In the genomic region with DNA sequence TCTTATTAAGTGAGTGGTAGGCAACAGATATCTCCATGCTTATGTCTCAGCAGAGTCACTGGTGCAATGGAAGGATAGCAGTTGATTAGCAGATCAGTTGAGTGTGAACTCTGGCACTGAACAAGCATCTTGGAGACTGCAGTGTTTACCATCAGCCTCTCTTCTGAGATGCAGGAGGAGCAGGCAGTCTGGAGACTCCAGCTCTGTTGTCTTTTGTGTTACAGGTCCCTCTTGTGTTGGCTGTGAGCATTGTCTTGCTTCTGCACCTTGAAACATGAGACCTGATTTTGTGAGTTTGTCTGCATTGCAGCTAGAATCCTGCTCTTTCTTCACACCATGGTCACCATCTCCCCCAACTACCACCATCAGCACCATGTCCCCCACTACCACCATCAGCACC, we compare ENCODE assay signal across 8 mouse cellular contexts. TPM values are rescaled to one million over a fixed set of nuclear protein-coding genes. Genes with fewer than 3 reads are reported as not detected.
DNase-seq lines count a peak whose midpoint lies in the region; ATAC-seq and TF ChIP-seq lines count a peak whose summit lies in the region.

No protein-coding gene starts in this region.

- no peaks in the 10 kb centered on the region for H3K36me3 ChIP-seq in heart, postnatal 0 days (replicated peaks; ENCODE audit: control insufficient read depth, insufficient read depth, low read length)
- H3K36me3 ChIP-seq in G1E (replicated peaks) = no peaks in the 10 kb centered on the region
- H3K36me3 ChIP-seq in kidney, adult 2 months (ENCODE audit: control insufficient read depth, insufficient read depth, low read length) = no peaks in the 10 kb centered on the region
- no peaks in the 10 kb centered on the region for H3K36me3 ChIP-seq in limb, embryonic 13.5 days

- TF ChIP-seq CTCF in heart, postnatal 0 days (IDR thresholded peaks at IDR 0.05; ENCODE audit: low read depth) = peak; percentile 87
- TF ChIP-seq CTCF in G1E (IDR thresholded peaks at IDR 0.05; ENCODE audit: low read depth, low read length) = peak; percentile 28; the same call in 1 of the 2 replicates
- TF ChIP-seq CTCF in cortical plate, adult 2 months (IDR thresholded peaks at IDR 0.05; ENCODE audit: extremely low read depth, insufficient read depth, low read length) = peak; percentile 93
- TF ChIP-seq CTCF in kidney, adult 2 months (conservative IDR thresholded peaks at IDR 0.05; ENCODE audit: insufficient read depth, insufficient read length, low read depth, low read length) = peak; percentile 71

- no peak overlapping the region for H3K4me3 ChIP-seq in heart, postnatal 0 days (ENCODE audit: low read depth, low read length)
- H3K4me3 ChIP-seq in G1E (ENCODE audit: low read depth, low read length) = no peak overlapping the region
- H3K4me3 ChIP-seq in cortical plate, adult 2 months (ENCODE audit: insufficient read depth, low read length) = no peak overlapping the region
- no peak overlapping the region for H3K4me3 ChIP-seq in kidney, adult 2 months (ENCODE audit: insufficient read depth, low read depth, low read length)
- H3K4me3 ChIP-seq in limb, embryonic 13.5 days = no peak overlapping the region

- no peak for TF ChIP-seq POLR2A in cortical plate, adult 2 months (IDR thresholded peaks at IDR 0.05; ENCODE audit: extremely low read depth, insufficient read depth, low read length)
- no peak for TF ChIP-seq POLR2A in kidney, adult 2 months (IDR thresholded peaks at IDR 0.05; ENCODE audit: low read depth, low read length)

- ATAC-seq in heart, postnatal 0 days (ENCODE audit: insufficient read depth, low read depth) = no peak; the same call in 1 of the 2 replicates
- peak; percentile 72 for ATAC-seq in G1E (ENCODE audit: extremely low read depth, insufficient number of reproducible peaks, low FRiP score, poor library complexity, severe bottlenecking)
- ATAC-seq in limb, embryonic 13.5 days (ENCODE audit: low FRiP score, low read depth) = peak; percentile 73

- no peaks in the 10 kb centered on the region for H3K9me3 ChIP-seq in heart, postnatal 0 days (replicated peaks; ENCODE audit: control insufficient read depth, low read length)
- no peaks in the 10 kb centered on the region for H3K9me3 ChIP-seq in G1E (replicated peaks)
- no peaks in the 10 kb centered on the region for H3K9me3 ChIP-seq in limb, embryonic 13.5 days

- no peak for TF ChIP-seq EP300 in heart, postnatal 0 days (IDR thresholded peaks at IDR 0.05; ENCODE audit: low read depth)

- DNase-seq in heart, postnatal 0 days (ENCODE audit: low spot score) = peak; percentile 61
- DNase-seq in heart, adult 8-10 months (ENCODE audit: low spot score) = no peak
- peak; percentile 31 for DNase-seq in G1E (ENCODE audit: low spot score)
- peak; percentile 69 for DNase-seq in kidney, adult 2 months
- peak; percentile 65 for DNase-seq in retina, postnatal 1 day
- no peak for DNase-seq in c-Kit-positive CD71-positive TER-119-positive erythroid progenitor cells, embryonic 14.5 days (ENCODE audit: low spot score)

- H3K27ac ChIP-seq in heart, postnatal 0 days (ENCODE audit: low read depth) = no peak overlapping the region
- no peak overlapping the region for H3K27ac ChIP-seq in cortical plate, adult 2 months (ENCODE audit: insufficient read depth, low read length)
- no peak overlapping the region for H3K27ac ChIP-seq in kidney, adult 2 months (ENCODE audit: insufficient read depth, low read depth, low read length)
- no peak overlapping the region for H3K27ac ChIP-seq in limb, embryonic 13.5 days

- no peaks in the 10 kb centered on the region for H3K4me1 ChIP-seq in heart, postnatal 0 days (ENCODE audit: control insufficient read depth, insufficient read depth)
- peaks cover 16% of the 10 kb centered on the region for H3K4me1 ChIP-seq in G1E (ENCODE audit: insufficient read depth, low read depth, low read length)
- no peaks in the 10 kb centered on the region for H3K4me1 ChIP-seq in cortical plate, adult 2 months (ENCODE audit: control insufficient read depth, insufficient read depth, low read length)
- H3K4me1 ChIP-seq in kidney, adult 2 months (ENCODE audit: control insufficient read depth, insufficient read depth, low read length) = no peaks in the 10 kb centered on the region
- no peaks in the 10 kb centered on the region for H3K4me1 ChIP-seq in limb, embryonic 13.5 days

- H3K9ac ChIP-seq in heart, postnatal 0 days (replicated peaks; ENCODE audit: low read depth, low read length) = no peak overlapping the region
- H3K9ac ChIP-seq in limb, embryonic 13.5 days = no peak overlapping the region

- H3K27me3 ChIP-seq in heart, postnatal 0 days (ENCODE audit: control insufficient read depth, insufficient read depth, low read length) = peaks cover 6% of the 10 kb centered on the region; the same call in 1 of the 2 replicates
- peaks cover 6% of the 10 kb centered on the region for H3K27me3 ChIP-seq in G1E (ENCODE audit: insufficient read depth, low read length)
- no peaks in the 10 kb centered on the region for H3K27me3 ChIP-seq in kidney, adult 2 months (replicated peaks; ENCODE audit: control insufficient read depth, insufficient read depth, low read length)
- H3K27me3 ChIP-seq in limb, embryonic 13.5 days = no peaks in the 10 kb centered on the region

- H3K4me2 ChIP-seq in heart, postnatal 0 days (ENCODE audit: low read depth, low read length) = no peak overlapping the region
- no peak overlapping the region for H3K4me2 ChIP-seq in limb, embryonic 13.5 days (replicated peaks)

RNA-seq across cellular contexts. Expression of gene Ubash3b, which starts 21.1 kb away (rescaled TPM):
- 6.6 and 10.2 TPM in 2 replicates for total RNA-seq in heart, postnatal 0 days (2014; rRNA removed; ENCODE audit: low replicate concordance)
- 3.6 and 4.0 TPM in 2 replicates for polyA plus RNA-seq in heart, postnatal 0 days (2015; fragmentation: Nextera tagmentation; extraction: Ambion mirVana)
- total RNA-seq in heart, adult 8-10 months (2022) = 1 to 10 TPM in 1 of 4 experiments, under 1 TPM in 3; 0.79 to 1.1 (median 0.97) TPM
- total RNA-seq in G1E (2014; fragmentation: Nextera tagmentation) (30.9 and 33.0 TPM in 2 replicates), G1E (2017) (20.9 TPM in 2 replicates)
- polyA plus RNA-seq in G1E (2012) = 14.2 and 16.4 TPM in 2 replicates
- 11.6 and 12.1 TPM in 2 replicates for polyA plus RNA-seq in cortical plate, adult 2 months (2012; rRNA removed)
- 2.3 and 2.9 TPM in 2 replicates for polyA plus RNA-seq in kidney, adult 2 months (2012; rRNA removed)
- polyA plus RNA-seq in limb, embryonic 13.5 days (2015; fragmentation: Nextera tagmentation; extraction: Ambion mirVana) = 6.2 and 7.3 TPM in 2 replicates

Comparison
In these comparisons a context has a peak if more than half of its experiments do, and no peak if none do; other contexts are left out.
1. DNase-seq: peak in heart, postnatal 0 days (single experiment), G1E (single experiment), kidney, adult 2 months (single experiment) and retina, postnatal 1 day (single experiment); none in heart, adult 8-10 months (single experiment) and c-Kit-positive CD71-positive TER-119-positive erythroid progenitor cells, embryonic 14.5 days (single experiment).
2. CTCF ChIP-seq: peak in every context shown above with its lines; median percentile 93 in cortical plate, adult 2 months; 87 in heart, postnatal 0 days; 71 in kidney, adult 2 months; 28 in G1E.